Comparison of ENCODE assay signal across 11 mouse cellular contexts in the genomic region with DNA sequence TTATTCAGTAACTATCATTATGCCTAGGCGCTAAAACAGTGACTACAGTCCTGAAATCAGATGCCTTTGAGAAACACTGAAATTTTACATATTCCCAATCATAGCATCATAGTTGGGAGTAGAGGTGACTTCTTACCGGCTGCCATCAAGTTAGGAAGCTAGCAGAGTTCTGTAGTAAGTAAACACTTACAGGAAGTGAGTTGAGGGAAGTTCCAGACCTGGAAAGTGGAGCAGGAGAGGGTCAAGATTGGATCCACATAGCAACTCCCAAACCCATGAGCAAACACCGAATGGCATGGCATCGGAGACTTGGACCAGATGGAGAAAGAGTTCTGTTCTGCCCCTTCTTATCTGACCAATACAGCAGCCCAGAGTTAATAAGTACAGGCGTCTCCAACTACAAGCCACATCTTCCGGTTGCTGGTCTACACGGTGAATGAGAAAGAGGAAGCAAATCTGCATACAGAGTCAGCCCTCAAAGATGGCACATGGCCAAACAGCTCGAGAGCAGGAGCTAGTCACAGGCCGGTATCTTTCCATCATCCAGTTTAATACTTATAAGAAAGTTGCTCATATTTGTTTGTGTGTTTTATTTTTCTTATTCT.
DNase-seq lines count a peak whose midpoint lies in the region; ATAC-seq lines count a peak whose summit lies in the region.
"Had no signal": no experiment of that assay in that cellular context is flagged by ENCODE, and none has a peak within 500 bp of the region (broad histone marks: within the 10 kb centered on the region; RNA-seq: fewer than 3 reads in every experiment).

No protein-coding gene starts in this region.

- peak; percentile 95 for ATAC-seq in megakaryocyte, adult 5-6 weeks (ENCODE audit: poor library complexity, severe bottlenecking)
- ATAC-seq: forebrain, embryonic 16.5 days had no signal

- intact Hi-C loops in heart, postnatal 25 days (cut with DNase I): no loop called here

- peak; percentile 3 to 22 for DNase-seq in heart, adult 18-20 months
- no peak for DNase-seq in heart, postnatal 25 days (ENCODE audit: low spot score)
- DNase-seq in urinary bladder, postnatal 14 days (ENCODE audit: low spot score): peak; percentile 21
- DNase-seq in urinary bladder, postnatal 10 days (ENCODE audit: low spot score): no peak
- DNase-seq in thymus, postnatal 4 days: peak; percentile 32
- DNase-seq in yolk sac, embryonic 10.5 days (ENCODE audit: low spot score): no peak
- DNase-seq in c-Kit-positive CD71-positive TER-119-positive erythroid progenitor cells, embryonic 14.5 days (ENCODE audit: low spot score): no peak
- DNase-seq: adrenal gland, postnatal 36 days; left cerebral cortex, postnatal 4 days had no signal

Comparison
In these comparisons a context has a peak if more than half of its experiments do, and no peak if none do; other contexts are left out.
1. DNase-seq: peak in heart, adult 18-20 months (2 of 2), urinary bladder, postnatal 14 days (single experiment) and thymus, postnatal 4 days (single experiment); none in heart, postnatal 25 days (single experiment), urinary bladder, postnatal 10 days (single experiment), yolk sac, embryonic 10.5 days (single experiment) and c-Kit-positive CD71-positive TER-119-positive erythroid progenitor cells, embryonic 14.5 days (single experiment).